Mouse (Mus musculus): ENCODE measurements at regions not wholly inside any gene's neighbourhood (a gene's known extent, or its start where the extent isn't known, plus 50 kb on each side); places are given as distances from the start of the nearest gene placed in this dataset. TPM values are rescaled to one million over a fixed set of nuclear protein-coding genes. Genes with fewer than 3 reads are reported as not detected.

GRCm38 (mm10) chr11:64899587-64900278 is 79.1 kb upstream of the Elac2 start:
- no peak for DNase-seq (ENCODE audit: low spot score)

- peak; percentile 23 for DNase-seq (ENCODE audit: low spot score)
Observed at GRCm38 (mm10) chr11:64916783-64917182, 62.1 kb upstream of the Elac2 start.

GRCm38 (mm10) chr11:64917301-64917700 is 61.5 kb upstream of the Elac2 start:
- DNase-seq (ENCODE audit: low spot score): no peak

GRCm38 (mm10) chr11:64924989-64925388 is 53.8 kb upstream of the Elac2 start:
- no peak for DNase-seq (ENCODE audit: low spot score)

- DNase-seq (ENCODE audit: low spot score): no peak
Observed at GRCm38 (mm10) chr11:64925970-64926369, 52.9 kb upstream of the Elac2 start.

Small RNAs in the stretch of these regions (microRNA-seq; reads per million reads assigned to microRNA genes)
- gene Gm24275: not detected

Measured in gastrocnemius, adult 18-20 months (tissue).